Mouse (Mus musculus): Measurements from ENCODE around the gene Ift122.

The Ift122 gene

GRCm38 (mm10) chr6:115853091-115853813 lies at the start of gene Ift122, which contains the start of gene Mbd4:
Ift122 (plus strand) TSS chr6:115853470.
Mbd4 (minus strand) TSS chr6:115853371.
- peak; percentile 96 to 98 for DNase-seq

- peak; percentile 53 for DNase-seq
Observed at GRCm38 (mm10) chr6:115803541-115804382, 49.5 kb upstream of the Ift122 start.

GRCm38 (mm10) chr6:115804432-115805192 lies 48.7 kb upstream of the Ift122 start:
- no peak for DNase-seq

DNA sequence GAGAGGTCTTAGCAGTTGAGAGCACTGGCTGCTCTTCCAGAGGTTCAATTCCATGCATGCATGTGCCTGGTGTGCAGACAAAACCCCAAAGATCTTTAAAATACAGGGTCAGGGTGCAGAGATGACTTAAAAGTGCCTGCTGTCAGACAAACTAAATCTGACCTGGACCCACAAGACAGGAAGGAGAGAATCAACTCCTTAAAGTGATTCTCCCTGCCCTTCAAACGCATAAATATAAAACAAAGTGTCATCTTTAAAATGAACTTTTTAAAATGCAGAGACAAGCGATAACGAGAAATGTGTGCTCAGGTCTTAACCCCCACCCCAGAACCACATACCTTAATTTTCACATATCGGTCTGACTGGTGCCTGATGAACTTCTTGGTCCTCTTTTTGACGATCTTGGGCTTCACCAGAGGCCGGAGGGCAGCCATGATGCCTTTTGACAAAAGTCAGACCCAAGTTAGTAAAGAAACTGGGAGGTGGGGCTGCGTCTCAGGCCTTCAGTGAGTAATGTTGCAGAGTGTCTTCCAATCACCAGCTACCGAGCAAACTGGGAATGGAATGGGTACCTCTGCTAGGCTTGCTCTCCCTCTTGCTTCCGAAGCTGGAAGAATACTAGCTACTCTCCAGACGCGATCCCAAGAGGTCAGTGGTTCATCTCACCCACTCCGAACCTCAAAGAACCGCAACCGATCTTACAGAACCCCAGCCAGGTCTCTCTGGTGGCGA lies 45.6 kb upstream of the Ift122 start:
- peak in 1 of 2 experiments; percentile 17 for DNase-seq

- DNase-seq: no peak
Observed at GRCm38 (mm10) chr6:115808196-115808487, 45.1 kb upstream of the Ift122 start.

GRCm38 (mm10) chr6:115808488-115809231 lies 44.6 kb upstream of the Ift122 start, which contains the start of gene Rpl32:
Rpl32 (minus strand) TSS chr6:115808747.
- peak; percentile 88 to 90 for DNase-seq

DNA sequence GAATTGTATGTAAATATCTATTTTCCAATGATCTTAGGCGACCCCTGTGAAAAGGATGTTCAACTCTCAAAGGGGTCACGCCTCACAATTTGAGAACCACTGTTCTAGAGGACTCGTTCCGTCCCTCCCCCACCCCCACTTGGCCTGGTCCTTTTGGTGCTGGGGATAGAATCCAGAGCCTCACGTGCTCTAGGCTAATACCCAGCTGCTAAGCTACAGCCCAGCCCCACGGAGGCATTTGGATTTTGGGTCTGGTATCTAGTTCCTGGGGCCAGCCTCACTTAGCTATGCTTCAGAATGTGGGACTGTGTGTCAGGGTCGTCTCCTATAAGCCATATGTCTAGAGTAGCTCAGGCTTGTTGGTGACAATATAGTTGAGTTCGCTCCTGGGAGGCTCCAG lies 41.7 kb upstream of the Ift122 start:
- DNase-seq: no peak

GRCm38 (mm10) chr6:115814104-115814503 lies 39.2 kb upstream of the Ift122 start:
- DNase-seq: peak; percentile 42 to 43

- no peak for DNase-seq
Observed at GRCm38 (mm10) chr6:115815041-115815440, 38.2 kb upstream of the Ift122 start.

- no peak for DNase-seq
Observed at GRCm38 (mm10) chr6:115818129-115818528, 35.1 kb upstream of the Ift122 start.

DNA sequence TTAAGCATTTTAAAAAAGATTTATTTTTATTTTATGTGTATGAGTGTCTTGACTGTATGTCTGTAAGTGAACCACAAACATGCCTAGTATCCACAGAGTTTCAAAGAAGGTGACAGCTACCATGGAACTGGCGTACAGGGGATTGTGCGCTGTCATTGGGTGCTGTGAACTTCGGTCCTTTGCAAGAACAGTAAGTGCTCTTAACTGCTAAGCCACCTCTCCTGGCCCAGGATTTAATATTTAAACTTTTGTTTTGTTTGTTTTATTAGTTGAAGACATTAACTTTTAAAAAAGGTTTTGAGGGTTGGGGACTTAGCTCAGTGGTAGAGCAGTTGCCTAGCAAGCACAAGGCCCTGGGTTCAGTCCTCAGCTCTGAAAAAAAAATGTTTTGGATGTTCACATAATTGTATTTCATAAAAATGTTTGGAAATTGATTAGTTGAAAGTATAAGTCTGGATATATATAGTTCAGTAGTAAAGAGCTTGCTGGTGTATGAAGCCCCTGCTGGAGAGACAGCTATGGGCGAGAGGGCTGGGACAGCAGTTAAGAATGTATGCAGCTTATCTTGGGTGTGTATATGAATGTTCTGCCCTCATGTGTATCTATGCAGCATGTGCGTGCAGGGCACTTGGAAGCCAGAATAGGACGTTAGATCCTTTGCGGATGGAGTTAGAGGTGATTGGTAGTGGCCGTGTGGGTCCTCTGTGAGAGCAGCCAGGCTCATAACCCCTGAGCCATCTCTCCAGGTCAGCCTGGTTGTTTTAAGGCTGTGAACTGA lies 31.9 kb upstream of the Ift122 start:
- no peak for DNase-seq

- peak; percentile 79 to 84 for DNase-seq
Observed at GRCm38 (mm10) chr6:115823850-115824464, 29.3 kb upstream of the Ift122 start.

DNA sequence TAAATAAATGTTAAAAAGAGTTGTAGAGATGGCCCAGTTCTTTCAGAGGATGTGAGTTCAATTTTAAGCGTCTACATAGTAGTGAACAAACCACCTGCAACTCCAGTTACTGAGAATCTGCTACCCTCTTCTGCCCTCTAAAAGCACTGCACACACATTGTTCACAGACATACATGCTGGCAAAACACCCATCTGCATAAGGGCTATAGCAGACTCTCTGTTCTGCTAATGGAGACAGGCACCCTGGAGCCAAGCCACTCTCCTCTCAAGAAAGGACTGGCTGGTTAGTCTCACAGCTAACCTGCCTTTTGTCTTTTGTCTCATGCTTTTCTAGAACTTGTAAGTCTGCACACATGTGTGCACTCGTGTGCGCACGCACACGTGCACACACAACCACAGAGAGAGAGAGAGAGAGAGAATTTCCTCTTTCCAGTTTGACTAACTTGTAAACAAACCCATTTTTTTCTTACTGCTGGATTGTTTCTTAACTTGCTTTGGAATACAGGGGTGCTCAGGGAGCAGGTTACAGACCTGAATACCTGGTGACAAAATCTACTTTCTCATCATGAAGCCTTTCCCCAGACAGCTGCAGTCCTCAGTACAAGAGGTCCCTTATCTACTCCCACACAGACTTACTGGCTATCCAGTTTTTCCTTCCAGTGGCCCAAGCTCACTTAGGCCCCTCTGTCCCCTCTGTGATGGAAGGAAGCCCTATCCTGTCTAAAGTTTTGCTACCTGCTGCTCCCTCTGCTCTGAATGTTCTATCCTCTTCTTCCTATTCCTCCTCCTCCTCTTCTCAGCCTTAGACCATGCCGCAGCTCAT lies 22.3 kb upstream of the Ift122 start:
- no peak for DNase-seq

DNA sequence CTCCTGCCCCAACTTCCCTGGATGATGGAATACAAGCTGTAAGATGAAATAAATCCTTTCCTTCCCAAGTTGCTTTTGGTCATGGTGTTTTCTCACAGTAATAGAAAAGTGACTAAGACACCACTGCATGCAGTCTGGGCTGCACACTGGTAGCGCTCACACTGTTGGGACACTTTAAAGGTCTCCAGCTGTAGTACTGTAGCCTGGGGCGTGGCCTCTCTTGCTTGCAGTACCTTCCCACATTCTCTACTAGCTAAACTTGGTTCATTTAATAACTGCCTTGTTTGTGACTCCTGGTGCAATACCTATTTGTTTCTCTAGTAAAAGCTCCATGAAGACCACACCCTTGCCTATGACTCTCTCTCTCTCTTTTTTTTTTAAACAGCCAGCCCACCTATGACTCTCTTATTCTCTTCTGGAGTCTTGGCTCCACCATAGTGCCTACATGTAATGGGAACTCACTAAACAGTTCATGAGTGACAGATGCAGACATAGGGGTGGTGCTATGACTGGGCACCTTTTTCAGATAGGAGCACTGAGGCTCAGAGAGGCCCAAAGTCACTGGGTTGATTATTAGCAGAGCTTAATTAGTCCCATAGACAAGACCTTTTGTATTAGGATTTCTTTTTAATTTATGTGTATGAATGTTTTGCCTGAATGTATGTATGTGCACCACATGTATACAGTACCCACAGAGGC lies 21.0 kb upstream of the Ift122 start:
- DNase-seq: no peak

GRCm38 (mm10) chr6:115833861-115834260 lies 19.4 kb upstream of the Ift122 start:
- no peak for DNase-seq

DNA sequence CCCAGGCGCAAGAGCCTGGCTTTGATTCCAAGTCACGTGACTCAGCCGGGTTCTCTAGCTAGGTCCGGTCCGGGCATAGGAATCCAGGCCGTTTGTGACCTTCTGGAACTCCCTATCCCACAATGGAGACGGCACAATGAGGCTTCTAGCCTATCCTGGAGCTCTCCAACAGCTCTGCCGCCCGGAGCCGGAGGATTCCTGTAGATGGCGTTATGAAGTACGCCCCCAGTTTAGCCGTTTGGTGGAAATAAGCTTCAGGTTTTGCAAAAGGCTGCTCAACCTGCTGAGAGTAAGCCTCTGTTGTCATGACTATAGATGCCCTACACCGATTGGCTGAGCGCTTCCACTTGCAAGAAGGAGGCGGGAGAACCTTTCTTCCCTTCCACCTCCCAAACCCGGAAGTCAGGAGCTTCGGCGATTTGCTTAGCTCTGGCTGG lies 15.1 kb upstream of the Ift122 start, which contains the start of gene Efcab12:
Efcab12 (minus strand) TSS at position 252 of the 437 bp plus-strand sequence.
- DNase-seq: peak; percentile 14 to 31

- DNase-seq: no peak
Observed at GRCm38 (mm10) chr6:115838745-115839144, 14.5 kb upstream of the Ift122 start.

DNA sequence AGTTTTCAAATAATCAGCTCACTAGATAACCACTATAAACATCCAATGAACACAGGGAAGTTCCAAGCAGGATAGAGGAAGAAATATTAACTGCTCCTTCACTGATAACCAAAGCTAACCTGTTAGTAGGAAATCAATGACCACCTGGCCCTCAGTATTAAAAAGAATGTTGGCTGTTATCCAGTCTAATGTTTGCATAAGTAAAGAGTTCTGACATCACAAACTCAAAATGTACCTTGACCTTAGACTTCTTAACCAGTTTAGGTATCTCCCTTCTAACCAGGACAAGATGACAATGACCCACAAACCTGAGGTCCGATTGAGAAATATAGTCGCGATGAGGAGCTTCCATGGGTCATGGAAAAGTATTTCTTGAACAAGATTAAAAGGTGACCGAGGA lies 8.3 kb upstream of the Ift122 start:
- no peak for DNase-seq
